Mouse (Mus musculus) cortical plate, adult 2 months (tissue): ENCODE measurements at regions not wholly inside any gene's neighbourhood (a gene's known extent, or its start where the extent isn't known, plus 50 kb on each side); places are given as distances from the start of the nearest gene placed in this dataset.

Experiments
- H3K27ac ChIP-seq: fragments of 200-500 bp; 2 replicates; pipeline ENCODE4 v1.5.1; 2012; ENCODE audit warnings: low read length, control low read depth, inconsistent platforms; ENCODE audit not compliant: insufficient read depth
- H3K4me1 ChIP-seq: fragments of 200-500 bp; 2 replicates; pipeline ENCODE4 v1.6.1; 2011; ENCODE audit warnings: low read length; ENCODE audit not compliant: control insufficient read depth, insufficient read depth
- H3K4me3 ChIP-seq: fragments of 200-500 bp; 2 replicates; pipeline ENCODE4 v1.5.1; 2011; ENCODE audit warnings: mild to moderate bottlenecking, low read length, control low read depth; ENCODE audit not compliant: insufficient read depth
- CTCF ChIP-seq: fragments of 200-500 bp; IDR thresholded peaks from 2 replicates; pipeline ENCODE4 v1.5.1; 2011; ENCODE audit warnings: mild to moderate bottlenecking, control low read depth, low read length; ENCODE audit not compliant: insufficient read depth; ENCODE audit errors: extremely low read depth
- POLR2A ChIP-seq: fragments of 200-500 bp; IDR thresholded peaks from 2 replicates; pipeline ENCODE4 v1.6.1; 2011; ENCODE audit warnings: mild to moderate bottlenecking, low read length, control low read depth; ENCODE audit not compliant: insufficient read depth; ENCODE audit errors: extremely low read depth

- H3K27ac ChIP-seq = no peak overlapping the region
- no peak overlapping the region for H3K4me3 ChIP-seq
- no peak for TF ChIP-seq POLR2A
- H3K4me1 ChIP-seq = no peaks in the 10 kb centered on the region
Observed at GRCm38 (mm10) chr19:14181661-14182415, 268.5 kb downstream of the Olfr1505 start.

DNA sequence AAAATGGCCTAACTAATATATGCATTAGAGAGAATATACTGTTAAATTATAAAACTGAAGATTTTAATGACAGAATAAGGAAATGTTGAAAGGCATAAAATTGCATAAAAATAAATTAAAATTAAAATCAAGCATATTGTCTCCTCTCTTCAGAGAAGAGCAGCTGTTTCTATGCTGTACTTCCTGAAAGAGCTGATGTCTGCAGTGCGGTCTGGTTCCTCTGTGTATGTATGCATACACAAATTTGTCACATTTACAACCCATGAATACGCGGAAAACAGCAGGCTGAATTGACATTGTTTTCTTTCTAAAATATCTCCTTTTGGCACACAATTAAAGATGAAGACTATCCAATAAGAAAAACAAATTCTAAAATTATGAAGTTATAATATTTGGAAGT lies 278.5 kb downstream of the Olfr1505 start:
- no peak overlapping the region for H3K4me3 ChIP-seq
- no peak overlapping the region for H3K27ac ChIP-seq
- H3K4me1 ChIP-seq = no peaks in the 10 kb centered on the region
- TF ChIP-seq POLR2A = no peak
- no peak for TF ChIP-seq CTCF

- TF ChIP-seq POLR2A = no peak
- TF ChIP-seq CTCF = no peak
- Histone ChIP-seq H3K27ac (no peak overlapping the region), H3K4me3 (no peak overlapping the region), H3K4me1 (no peaks in the 10 kb centered on the region)
Observed at GRCm38 (mm10) chr19:14197864-14198263, 284.5 kb downstream of the Olfr1505 start.

DNA sequence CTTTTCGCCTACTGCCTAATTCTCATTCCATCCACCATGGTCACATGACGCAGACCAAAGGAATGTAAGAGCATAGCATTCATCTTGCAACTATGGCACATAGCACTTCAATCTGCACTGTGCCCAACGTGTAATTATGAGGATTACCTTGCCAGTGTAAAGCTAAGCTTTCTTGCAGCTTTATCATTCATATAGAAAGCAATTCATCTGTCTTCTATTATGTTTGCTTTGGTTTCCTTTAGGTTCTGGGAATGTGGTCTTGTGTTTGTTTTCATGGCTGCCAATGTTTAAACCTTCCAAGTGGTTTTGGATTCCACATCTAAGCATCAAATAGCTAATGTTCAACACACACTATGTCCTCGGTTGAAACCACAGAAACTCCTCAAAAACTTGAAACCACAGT lies 307.2 kb downstream of the Olfr1505 start:
- Histone ChIP-seq H3K4me3 (no peak overlapping the region), H3K4me1 (no peaks in the 10 kb centered on the region), H3K27ac (no peak overlapping the region)
- TF ChIP-seq POLR2A = no peak

DNA sequence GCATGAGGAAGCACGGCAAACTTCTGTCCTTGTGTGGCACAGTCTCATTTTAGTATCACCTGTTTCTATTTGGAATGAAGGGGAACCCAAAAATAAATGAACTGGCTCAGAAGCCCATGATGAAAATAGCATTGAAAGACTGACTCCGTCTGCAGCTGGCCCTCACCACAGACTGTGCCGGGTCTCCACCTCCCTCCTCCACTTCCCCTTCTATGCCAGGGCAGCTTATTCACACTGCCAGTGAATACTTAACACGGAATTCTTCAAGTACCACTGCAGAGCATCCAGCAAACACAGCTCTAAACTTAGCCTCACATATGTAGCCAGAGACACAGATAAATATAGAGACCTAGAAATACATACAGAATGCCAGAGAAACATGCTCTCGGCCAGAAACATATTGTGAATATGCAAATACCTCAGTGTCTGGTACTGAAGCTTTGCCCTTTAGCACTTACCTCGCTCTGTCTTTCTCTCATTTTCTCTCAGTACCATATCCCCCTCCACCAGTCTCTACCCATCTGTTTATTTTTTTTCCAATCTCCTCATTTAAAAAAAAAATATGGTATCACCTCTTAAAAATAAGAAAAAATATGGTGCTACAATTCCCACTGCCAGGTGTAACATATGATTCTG lies 311.8 kb downstream of the Olfr1505 start:
- TF ChIP-seq CTCF (no peak), POLR2A (no peak)
- Histone ChIP-seq H3K4me1 (no peaks in the 10 kb centered on the region), H3K27ac (no peak overlapping the region), H3K4me3 (no peak overlapping the region)

DNA sequence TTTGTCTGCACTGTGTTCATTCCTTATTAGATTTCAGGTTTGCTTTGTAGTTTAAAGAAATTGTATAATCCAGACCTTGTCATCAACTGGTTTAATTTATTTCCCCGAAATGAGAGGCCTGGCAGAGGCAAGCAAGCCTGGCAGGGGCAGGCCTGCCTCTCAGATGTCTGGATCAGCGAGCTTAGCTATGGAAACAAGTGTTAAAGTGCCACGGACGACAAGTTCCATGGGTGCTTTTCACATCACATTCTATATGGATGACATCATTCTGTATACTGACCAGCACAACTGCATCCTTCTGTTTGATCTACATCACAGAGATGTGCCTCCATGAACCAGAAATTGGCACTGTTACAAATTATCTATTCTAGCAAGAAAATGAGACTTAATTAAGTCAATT lies 312.5 kb downstream of the Olfr1505 start:
- no peak overlapping the region for H3K4me3 ChIP-seq
- no peaks in the 10 kb centered on the region for H3K4me1 ChIP-seq
- no peak overlapping the region for H3K27ac ChIP-seq
- no peak for TF ChIP-seq POLR2A
- TF ChIP-seq CTCF = no peak

- no peak for TF ChIP-seq CTCF
- no peak for TF ChIP-seq POLR2A
- Histone ChIP-seq H3K27ac (no peak overlapping the region), H3K4me1 (no peaks in the 10 kb centered on the region)
Observed at GRCm38 (mm10) chr19:14226521-14226920, 313.2 kb downstream of the Olfr1505 start.

GRCm38 (mm10) chr19:14243565-14243964 lies 330.2 kb downstream of the Olfr1505 start:
- H3K4me3 ChIP-seq = no peak overlapping the region
- H3K4me1 ChIP-seq = peaks cover 1% of the 10 kb centered on the region
- TF ChIP-seq POLR2A (no peak), CTCF (no peak)
- no peak overlapping the region for H3K27ac ChIP-seq

More at GRCm38 (mm10) chr19:14226521-14226920, 313.2 kb downstream of the Olfr1505 start:
- no peak overlapping the region for H3K4me3 ChIP-seq

- no peak overlapping the region for H3K4me3 ChIP-seq
- no peaks in the 10 kb centered on the region; the same call in 1 of the 2 replicates for H3K4me1 ChIP-seq
- no peak overlapping the region for H3K27ac ChIP-seq
- TF ChIP-seq CTCF = no peak
- no peak for TF ChIP-seq POLR2A
Observed at GRCm38 (mm10) chr19:14246973-14247614, 333.8 kb downstream of the Olfr1505 start.

GRCm38 (mm10) chr19:14247979-14248378 lies 334.6 kb downstream of the Olfr1505 start:
- no peak overlapping the region for H3K27ac ChIP-seq
- no peaks in the 10 kb centered on the region for H3K4me1 ChIP-seq
- TF ChIP-seq CTCF (no peak), POLR2A (no peak)

More at GRCm38 (mm10) chr19:14247979-14248378, 334.6 kb downstream of the Olfr1505 start:
- H3K4me3 ChIP-seq = no peak overlapping the region
